Mouse (Mus musculus) MN1 (cell line): ENCODE results near the gene C130026I21Rik.
"Not testable (repeated sequence)": the region's sequence is repeated elsewhere in the genome, so short reads cannot be mapped to it uniquely, and the experiment has no call there.

Source experiments
- DNase-seq: peaks from one replicate; pipeline ENCODE4 v3.0.0-alpha.2; 2016; ENCODE audit warnings: low spot score

Gene C130026I21Rik

DNA sequence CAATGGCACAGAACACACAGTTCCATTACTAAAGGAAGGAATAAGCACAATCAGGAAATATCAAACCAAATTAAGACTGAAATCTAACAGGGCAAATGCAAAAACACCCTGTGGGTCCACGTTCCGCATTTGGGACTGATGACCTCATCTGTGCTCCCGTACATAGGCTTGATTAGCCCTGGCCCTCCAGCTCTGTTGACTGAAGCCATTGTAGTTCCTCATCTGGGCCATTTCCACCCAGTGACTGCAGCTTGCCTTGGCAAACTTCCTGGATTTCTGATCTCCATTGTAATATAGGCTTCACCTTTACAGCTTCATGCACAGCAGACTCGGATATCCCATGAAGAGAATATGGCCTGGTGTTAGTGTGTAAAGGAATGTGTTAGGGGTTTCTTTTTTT lies 148.5 kb downstream of the C130026I21Rik start:
- DNase-seq: not testable (repeated sequence)

DNA sequence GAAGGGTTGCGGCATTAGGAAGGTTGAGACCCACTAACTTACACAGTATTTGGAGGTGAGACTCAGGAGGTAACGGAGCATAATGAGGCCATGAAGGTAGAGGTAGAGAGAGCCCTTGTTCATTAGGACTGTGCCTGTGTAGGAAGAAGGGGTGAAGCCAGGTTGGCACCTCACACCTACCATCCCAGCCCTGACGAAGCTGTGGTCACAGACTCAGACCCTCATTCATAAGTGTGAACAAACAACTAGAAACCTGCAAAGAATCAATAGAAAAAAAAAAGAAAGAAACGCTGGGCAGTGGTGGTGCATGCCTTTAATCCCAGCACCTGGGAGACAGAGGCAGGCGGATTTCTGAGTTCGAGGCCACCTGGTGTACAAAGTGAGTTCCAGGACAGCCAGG lies 152.0 kb downstream of the C130026I21Rik start:
- DNase-seq: not testable (repeated sequence)

DNA sequence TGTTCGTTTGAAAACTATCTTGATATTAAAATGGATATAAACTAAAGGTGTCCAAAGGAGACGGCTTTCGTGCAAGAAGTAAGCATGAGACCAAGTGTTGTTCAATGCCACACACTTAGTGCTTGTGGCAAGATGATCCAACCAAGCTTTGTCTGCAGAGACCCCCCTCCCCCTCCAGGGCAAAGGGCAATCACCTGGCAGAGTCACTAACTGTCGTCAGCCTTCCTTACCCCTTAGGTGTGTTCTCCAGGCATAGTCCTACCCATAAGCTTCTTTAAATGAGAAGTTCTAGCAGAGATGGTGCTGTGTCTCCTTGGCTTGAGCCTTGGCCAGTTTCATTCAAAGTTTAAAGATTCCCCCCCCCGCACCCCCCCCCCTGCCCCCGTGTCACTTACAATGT lies 152.8 kb downstream of the C130026I21Rik start:
- not testable (repeated sequence) for DNase-seq

DNA sequence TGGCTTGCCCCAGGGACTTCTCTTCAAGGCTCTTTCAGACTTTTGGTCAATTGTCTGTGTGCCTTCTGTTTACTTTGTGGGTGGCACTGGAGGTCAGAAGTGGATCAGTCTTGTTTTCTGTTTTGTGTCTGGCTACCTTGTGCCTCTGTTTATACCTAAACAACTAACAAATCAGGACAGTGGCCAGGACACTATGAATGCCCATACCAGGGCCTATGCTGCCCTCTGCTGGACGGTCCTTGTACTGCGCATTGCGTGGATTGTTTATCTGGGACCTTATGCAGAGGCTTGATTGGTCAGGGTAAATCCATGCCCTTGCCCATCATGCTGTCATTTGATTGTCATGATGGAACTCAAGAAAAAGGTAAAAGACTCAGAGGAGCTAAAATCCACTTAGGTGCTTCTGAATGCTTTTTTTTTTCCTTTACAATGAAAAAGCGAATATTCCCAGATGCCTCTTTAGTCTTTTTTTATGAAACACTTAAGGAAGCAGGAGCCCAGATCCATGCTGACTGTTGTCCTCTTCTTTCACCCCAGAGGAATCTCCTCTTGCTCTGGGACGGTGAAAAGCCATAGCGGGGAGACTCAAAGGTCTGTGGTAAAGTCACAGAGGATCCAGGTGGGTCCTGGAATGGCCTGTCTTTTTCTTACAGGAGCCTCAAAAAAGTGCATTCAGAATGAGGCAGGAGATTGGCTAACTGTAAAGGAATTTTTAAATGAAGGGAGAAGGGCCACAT lies 155.5 kb downstream of the C130026I21Rik start:
- not testable (repeated sequence) for DNase-seq

DNA sequence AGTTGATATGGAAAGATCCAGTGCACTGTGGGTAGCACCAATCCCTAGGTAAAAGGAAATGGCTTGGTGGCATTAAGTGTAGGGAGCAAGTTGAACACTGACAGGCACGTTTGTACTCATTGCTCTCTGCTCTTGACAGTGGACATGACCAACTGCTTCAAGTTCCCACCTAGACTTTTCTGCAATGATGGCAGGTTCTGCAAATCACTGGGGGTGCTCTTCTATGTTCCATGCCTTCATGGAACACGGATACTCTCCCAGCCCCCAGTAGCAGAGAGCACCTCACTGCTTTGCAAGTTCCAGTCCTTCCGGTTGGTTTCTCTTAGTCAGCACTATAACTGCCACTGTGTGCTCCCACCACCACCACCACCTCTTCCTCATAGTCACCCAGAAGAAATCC lies 156.3 kb downstream of the C130026I21Rik start:
- not testable (repeated sequence) for DNase-seq

DNA sequence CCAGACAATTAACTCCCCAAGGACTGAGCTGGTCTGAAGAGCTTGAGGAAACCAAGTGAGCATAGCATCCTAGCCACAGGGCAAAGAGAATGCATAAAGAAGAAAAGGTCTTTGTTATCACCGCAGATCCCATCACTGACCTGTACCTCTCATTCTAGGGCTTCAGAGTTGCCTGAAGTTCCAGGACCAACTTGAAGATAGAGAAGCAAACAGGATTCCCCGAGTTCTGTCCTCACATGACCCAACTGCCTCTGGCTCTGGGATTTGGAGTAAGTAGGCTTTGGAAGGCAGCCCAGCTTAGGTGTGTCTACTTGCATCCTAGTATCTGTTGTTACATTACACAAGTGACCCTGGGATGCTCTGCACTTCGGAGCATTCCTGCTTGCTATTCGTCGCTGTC lies 157.5 kb downstream of the C130026I21Rik start:
- not testable (repeated sequence) for DNase-seq

DNA sequence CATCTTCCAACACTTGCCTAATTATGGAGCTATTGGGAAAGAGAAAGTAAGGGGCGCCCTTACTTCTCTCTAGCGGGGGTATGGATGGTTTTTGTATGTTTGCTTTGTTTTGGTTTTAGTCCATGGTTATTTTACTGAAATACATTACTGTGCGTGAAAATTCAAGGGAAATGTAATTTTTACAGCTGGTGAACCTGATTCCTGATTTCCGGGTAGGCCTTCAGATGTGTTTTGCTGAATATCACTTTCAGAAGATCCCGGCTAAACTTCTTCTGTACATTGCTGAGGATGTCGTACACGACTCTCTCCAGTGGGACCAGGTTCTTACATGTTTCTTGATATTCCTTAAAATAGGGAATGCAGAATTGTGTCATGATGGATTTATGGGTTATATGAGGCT lies 158.1 kb downstream of the C130026I21Rik start:
- peak; percentile 4 for DNase-seq

DNA sequence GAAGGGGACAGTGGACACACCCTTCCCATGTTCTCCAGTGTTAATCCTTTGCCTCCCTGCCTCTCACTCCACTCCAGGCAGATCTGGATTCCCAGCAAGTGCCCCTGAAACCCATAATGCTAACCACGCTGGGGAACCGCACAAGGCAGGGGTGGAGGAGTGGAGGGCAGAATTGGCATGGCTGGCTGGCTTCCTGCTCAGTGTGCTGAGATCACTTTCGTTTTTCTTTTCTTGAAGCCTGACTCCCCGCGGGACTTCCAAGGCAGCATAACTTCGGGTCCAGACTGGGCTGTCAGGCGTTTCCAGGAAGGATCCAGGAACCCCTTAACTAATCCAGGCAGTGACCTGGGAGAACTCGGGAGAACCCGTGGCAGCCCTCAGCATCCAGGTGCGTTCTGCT lies 158.8 kb downstream of the C130026I21Rik start:
- DNase-seq: not testable (repeated sequence)

DNA sequence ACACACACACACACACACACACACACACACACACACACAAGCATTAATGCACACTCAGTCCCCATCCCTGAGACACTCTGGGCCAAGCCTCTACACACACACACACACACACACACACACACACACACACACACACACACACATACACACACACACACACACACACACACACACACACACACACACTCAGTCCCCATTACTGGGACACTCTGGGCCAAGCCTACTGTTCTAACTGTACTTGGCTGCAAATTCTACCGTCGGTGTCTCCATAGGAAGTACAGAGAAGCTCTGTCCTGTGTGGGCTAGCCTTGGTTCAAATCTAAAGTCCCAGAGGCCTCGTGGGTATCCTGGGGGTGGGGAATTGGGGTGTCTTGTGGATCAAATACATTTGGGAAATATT lies 159.5 kb downstream of the C130026I21Rik start:
- DNase-seq: not testable (repeated sequence)

DNA sequence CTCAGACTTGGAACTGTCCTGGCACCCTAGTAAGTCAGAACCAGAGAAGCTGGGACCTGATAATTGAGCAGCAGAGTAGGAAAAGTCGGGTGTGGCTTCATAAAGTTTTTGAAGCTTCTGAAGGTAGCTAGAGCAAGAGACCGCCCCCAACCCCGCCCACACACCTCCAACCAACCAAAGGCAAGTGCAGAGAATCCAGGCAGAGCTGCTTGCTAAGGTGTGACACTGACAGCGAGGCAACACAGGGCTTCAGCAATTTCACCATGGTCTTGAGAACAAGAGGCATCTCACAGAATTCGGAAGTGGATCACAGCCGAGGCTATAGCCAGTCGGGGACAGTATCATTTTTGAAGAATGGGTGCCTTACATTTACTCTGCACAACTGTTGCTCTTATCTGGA lies 160.6 kb downstream of the C130026I21Rik start, which contains the start of gene A530032D15Rik:
A530032D15Rik (minus strand) TSS at position 101 of the 400 bp plus-strand sequence.
- DNase-seq: not testable (repeated sequence)

DNA sequence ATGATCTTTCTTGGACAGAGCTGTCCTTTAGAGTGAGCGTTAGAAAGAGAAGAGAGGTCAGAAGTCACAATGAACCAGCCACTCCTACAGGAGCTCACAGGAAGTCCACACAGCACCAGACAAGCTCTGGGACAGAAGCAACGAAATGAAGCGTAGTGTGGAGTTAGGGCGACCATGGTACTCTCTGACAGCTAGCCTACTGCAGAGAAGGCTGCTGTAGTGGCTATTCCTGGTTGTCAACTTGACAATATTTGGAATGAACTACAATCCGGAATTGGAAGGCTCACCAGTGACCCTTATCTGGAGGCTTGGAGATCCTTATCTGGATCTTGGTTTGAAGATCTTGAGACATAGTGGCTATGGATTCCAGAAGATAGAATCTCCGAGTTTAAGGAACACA lies 164.4 kb downstream of the C130026I21Rik start:
- not testable (repeated sequence) for DNase-seq

DNA sequence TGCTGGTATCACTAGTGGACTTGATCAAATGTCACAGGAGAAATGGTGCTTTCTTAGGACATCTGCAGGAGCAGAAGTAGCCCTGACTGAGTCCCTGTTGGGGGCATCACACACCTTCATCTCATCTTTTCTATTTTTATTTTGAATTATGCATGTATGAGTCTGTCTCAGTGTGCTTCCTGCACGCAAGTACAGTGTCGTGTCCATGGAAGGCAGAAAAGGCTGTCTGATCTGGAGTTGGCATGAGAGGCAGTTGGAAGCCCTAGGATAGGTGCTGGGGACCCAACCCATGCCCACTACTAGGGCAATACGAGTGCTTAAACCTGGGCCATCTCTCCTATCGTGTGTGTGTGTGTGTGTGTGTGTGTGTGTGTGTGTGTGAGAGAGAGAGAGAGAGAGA lies 165.0 kb downstream of the C130026I21Rik start:
- DNase-seq: not testable (repeated sequence)

DNA sequence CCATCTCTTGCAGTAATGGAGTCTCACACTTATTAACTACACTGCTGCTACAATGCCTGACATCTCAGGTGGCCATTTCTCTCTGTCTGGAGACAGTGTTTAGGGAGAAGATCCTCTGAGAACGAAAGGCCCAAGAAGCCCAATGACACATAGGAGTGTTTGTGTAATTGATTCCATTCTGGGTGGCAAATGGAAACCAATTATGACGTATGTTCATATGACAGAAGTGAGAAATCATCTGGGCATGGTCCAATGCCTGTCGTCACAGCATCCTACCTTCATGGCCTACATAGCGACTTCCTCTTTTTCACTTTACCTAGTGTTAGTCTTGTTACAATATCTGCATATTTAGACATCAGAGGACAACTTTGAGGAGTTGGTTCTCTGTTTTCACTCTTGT lies 168.6 kb downstream of the C130026I21Rik start:
- not testable (repeated sequence) for DNase-seq

DNA sequence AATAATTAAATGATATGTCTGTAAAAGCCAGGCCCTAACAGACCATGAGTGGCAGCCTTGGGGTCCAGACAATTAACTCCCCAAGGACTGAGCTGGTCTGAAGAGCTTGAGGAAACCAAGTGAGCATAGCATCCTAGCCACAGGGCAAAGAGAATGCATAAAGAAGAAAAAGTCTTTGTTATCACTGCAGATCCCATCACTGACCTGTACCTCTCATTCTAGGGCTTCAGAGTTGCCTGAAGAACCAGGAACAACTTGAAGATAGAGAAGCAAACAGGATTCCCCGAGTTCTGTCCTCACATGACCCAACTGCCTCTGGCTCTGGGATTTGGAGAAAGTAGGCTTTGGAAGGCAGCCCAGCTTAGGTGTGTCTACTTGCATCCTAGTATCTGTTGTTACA lies 170.5 kb downstream of the C130026I21Rik start, which contains the start of gene Gm10553:
Gm10553 (plus strand) TSS at position 301 of the 400 bp plus-strand sequence.
- DNase-seq: not testable (repeated sequence)

DNA sequence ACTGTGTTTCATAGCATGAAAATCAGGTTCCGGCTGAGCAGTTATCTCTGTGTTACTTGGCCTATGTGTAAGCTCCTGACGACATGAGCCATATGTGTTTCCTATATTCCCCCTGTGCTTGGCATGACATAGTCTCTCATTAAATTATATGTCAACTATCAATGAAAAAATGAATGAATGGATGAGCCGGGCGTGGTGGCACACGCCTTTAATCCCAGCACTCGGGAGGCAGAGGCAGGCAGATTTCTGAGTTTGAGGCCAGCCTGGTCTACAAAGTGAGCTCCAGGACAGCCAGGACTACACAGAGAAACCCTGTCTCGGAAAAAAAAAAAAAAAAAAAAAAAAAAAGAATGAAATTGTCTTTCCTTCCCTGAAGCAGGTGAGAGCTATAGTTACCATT lies 171.3 kb downstream of the C130026I21Rik start:
- not testable (repeated sequence) for DNase-seq

DNA sequence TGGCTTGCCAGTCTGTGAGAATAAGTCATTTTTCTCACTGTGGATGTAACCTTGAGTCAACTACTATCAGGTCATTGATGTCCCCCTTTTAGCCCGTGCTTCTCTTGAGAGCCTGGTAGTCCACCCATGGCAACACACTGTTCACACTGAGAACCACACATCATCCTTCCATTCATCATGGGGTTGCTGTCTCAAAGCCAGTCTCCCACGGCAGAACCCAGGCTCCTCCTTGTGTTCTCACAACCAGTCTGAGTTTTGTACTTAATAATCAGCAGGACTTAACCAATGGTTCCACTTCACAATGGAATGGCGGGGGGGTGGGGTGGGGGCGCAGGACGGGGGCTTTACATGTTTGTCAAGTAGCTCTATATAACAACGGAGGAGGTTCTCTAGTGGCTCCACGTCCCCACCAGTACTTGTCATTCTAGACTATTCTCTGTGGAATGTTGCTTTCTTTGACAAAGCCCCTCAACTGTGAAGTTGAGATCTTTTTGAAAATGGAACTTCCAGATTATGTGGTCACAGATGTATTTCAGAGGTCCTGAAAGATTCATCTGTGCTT lies 177.3 kb downstream of the C130026I21Rik start:
- not testable (repeated sequence) for DNase-seq

DNA sequence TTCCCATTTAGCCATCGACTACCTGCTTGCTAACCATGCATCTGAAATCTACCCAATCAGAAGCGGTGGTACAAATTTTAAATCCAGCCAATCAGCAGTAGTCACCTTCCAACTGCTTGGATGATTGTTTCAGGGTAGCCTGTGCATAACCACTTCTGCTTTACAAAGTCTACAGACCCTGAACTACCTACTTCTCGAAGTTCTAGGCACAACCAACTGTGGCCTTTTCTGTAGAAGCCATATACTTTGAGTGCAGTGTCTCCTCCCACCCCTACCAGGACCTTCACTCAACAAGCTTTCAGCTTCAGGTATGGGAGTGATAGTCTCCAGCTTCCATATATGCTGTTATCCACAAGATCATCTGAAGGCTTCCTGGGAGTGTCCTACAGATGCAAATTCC lies 178.2 kb downstream of the C130026I21Rik start:
- DNase-seq: not testable (repeated sequence)

DNA sequence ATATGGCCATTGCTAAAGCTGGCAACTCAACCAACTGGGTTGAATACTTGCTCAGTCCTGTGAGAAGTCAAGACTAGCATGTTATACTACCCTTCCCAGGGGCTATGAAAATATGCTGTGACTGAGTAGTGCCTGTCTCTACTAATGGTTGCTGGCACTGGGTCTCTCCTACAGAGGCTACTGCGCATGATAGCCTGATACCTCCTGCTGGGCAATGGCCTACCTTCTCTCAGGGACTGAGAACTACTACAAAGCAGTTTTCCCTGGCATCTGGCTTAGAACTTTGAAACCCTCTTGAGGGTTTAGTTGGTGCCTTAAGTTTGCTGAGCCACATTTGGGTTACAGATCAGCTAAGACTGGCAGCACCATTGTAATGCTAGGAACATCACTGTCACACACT lies 184.2 kb downstream of the C130026I21Rik start:
- not testable (repeated sequence) for DNase-seq

DNA sequence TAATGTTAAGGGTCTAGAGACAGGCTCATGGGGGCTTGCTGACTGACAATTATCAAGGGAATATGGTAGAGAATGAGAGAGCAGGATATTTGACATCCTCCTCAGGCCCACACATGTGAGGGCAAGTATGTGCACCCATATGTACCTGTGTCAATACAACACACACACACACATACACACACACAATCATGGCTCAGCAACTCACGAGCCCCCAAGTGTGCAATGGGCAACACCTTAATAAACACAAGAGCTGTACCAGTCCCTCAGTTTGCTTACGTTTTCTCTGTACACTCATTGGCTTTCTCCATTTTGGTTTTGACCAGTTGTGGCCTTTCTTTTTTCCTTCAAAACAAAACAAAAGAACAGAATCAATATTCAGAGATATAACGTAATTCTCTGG lies 185.6 kb downstream of the C130026I21Rik start:
- DNase-seq: not testable (repeated sequence)

DNA sequence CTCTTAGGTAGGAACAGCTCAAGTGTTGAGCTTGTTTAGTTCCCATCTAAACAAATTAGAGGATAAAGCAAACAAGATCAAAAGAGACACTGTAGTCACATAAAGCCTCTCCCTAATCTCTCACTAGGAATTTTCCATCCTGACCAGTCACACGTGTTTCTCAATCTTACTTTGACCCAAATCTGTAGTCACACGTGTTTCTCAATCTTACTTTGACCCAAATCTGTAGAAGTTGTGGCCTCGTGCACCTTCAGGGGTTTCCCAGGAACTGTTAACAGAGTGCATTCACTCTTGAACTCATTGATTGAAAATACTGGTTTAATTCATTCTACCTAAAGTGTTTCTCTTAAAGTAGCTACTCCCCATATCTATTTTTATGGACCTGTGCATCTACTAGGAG lies 197.3 kb downstream of the C130026I21Rik start:
- not testable (repeated sequence) for DNase-seq

DNA sequence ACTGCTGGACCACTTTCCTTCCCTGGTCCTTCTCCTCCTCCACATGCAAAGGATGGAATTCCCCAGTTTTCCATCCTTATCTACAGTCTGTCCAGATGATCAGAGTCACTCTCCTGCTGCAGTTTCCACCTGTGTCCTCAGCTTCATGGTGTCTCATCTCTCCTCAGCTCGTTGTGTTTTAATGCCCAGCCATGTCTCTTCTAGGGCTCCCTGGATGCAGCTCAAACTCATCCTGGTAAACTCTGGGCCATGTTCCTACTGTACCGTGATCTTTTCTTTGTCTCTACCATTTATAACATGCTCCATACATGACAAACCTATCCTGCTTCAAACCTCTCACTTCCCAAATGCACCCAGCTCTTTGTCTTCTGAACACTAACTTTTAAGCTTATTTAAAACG lies 198.7 kb downstream of the C130026I21Rik start:
- not testable (repeated sequence) for DNase-seq

DNA sequence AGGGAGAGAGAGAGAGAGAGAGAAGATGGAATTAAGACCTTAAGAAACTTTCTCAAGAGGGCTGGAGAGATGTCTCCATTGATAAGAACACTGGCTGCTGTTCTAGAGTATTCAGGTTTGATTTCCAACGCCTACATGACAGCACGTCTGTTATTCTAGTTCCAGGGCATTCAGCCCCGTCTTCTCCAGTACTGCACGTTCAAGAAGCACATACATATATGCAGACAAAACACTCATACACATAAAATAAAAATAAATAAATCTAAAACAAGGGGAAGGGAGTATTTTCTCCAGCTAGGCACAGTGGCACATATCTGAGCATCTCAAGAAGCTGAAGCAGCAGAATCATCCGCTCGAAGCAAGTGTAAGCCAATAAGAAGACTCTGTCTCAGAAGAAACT lies 234.6 kb downstream of the C130026I21Rik start:
- DNase-seq: peak; percentile 2

DNA sequence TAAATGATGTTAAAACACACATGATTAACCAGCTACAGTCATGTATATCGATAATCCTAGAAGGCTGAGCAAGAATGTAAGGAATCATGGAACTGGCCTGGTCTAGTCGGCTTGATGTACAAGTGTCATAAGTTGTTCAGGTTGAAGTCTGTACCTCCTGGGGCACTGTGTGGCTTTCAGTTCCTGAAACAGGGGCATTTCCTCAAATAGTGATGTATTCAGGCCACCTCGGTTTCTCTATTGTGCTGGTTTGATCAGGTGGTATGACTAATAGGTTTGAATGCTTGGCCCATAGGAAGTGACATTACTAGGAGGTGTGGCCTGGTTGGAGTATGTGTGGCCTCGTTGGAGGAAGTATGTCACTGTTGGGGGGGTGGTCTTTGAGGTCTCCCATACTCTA lies 236.0 kb downstream of the C130026I21Rik start:
- not testable (repeated sequence) for DNase-seq
